Mouse (Mus musculus) neural tube, embryonic 13.5 days (tissue): ENCODE measurements around the gene Pitpnm2. TPM values are rescaled to one million over a fixed set of nuclear protein-coding genes. Genes with fewer than 3 reads are reported as not detected.
A peak's percentile ranks its signal among the peaks of the same experiment; 100 is the strongest.

Source experiments
- ATAC-seq: fragments of 200-750 bp; cut with Nextera tagmentation; 2 replicates; pipeline ENCODE4 v1.8.0; 2017; ENCODE audit warnings: low read depth, mild to moderate bottlenecking, moderate TSS enrichment, moderate library complexity
- H3K27ac ChIP-seq: fragments of 300-500 bp; sonication (generic); replicated peaks from 2 replicates; pipeline ENCODE4 v1.5.1; 2015; ENCODE audit warnings: moderate library complexity, mild to moderate bottlenecking, inconsistent platforms
- H3K27me3 ChIP-seq: fragments of 300-500 bp; sonication (generic); 2 replicates; pipeline ENCODE4 v1.6.1; 2015; ENCODE audit warnings: mild to moderate bottlenecking, inconsistent platforms
- H3K36me3 ChIP-seq: fragments of 300-500 bp; sonication (generic); 2 replicates; pipeline ENCODE4 v1.6.1; 2015; ENCODE audit warnings: mild to moderate bottlenecking, inconsistent platforms
- H3K4me1 ChIP-seq: fragments of 300-500 bp; sonication (generic); replicated peaks from 2 replicates; pipeline ENCODE4 v1.6.1; 2015; ENCODE audit warnings: inconsistent platforms
- H3K4me2 ChIP-seq: fragments of 300-500 bp; sonication (generic); 2 replicates; pipeline ENCODE4 v1.6.1; 2015; ENCODE audit warnings: inconsistent platforms, mild to moderate bottlenecking, moderate library complexity
- H3K4me3 ChIP-seq: fragments of 300-500 bp; sonication (generic); 2 replicates; pipeline ENCODE4 v1.5.1; 2015; ENCODE audit warnings: mild to moderate bottlenecking, inconsistent platforms
- H3K9ac ChIP-seq: fragments of 300-500 bp; sonication (generic); 2 replicates; pipeline ENCODE4 v1.6.1; 2015; ENCODE audit warnings: moderate library complexity, mild to moderate bottlenecking, inconsistent platforms
- H3K9me3 ChIP-seq: fragments of 300-500 bp; sonication (generic); 2 replicates; pipeline ENCODE4 v1.6.1; 2016; ENCODE audit warnings: inconsistent platforms
- WGBS: fragments of 180-500 bp; shearing (Covaris S2); methylation state at CpG from one replicate; pipeline ENCODE4 v1.1.7; 2015; 5-methylcytosine and 5-hydroxymethylcytosine counted together
- polyA plus RNA-seq: library from polyadenylated mRNA; unstranded; fragments of >200 nt; fragmentation: Nextera tagmentation; extraction: Ambion mirVana; gene quantifications from 2 replicates; pipeline ENCODE4 v1.2.1, GENCODE M21; 2015

Pitpnm2 gene
- polyA plus RNA-seq, 1 experiment from 2014 or later, result 7.9 TPM

DNA sequence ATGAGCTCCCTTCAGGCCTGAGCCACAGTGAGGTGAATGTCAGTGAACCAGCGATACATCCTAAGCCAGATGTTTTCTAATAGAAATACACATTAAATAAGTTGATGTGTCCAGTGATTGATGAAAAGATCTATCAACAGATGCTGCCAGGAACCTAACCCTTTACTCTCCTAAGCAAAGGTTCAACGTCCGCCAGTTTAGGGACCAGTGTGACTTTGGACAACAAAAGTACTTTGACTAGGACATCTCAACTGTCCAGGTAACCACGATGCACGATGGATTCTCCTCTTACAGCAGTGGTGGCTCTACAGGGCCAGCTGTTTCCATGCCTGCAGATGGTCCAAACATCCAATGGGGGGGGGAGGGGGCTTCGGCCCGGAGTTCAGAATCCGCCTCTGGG, 5.1 kb downstream of the Pitpnm2 start:
- H3K9ac ChIP-seq, result no peak overlapping the region
- H3K4me3 ChIP-seq, result no peak overlapping the region
- no peak overlapping the region for H3K27ac ChIP-seq
- no peak for ATAC-seq
- H3K9me3 ChIP-seq, result no peaks in the 10 kb centered on the region
- H3K36me3 ChIP-seq, result 0 out of 2 replicates have a peak, but pooled peaks cover 11% of the 10 kb centered on the region
- peaks cover 51% of the 10 kb centered on the region for H3K4me1 ChIP-seq
- no peak overlapping the region for H3K4me2 ChIP-seq
- no peaks in the 10 kb centered on the region for H3K27me3 ChIP-seq
- WGBS, result 93% methylated on average over 8 of the region's 8 CpGs

DNA sequence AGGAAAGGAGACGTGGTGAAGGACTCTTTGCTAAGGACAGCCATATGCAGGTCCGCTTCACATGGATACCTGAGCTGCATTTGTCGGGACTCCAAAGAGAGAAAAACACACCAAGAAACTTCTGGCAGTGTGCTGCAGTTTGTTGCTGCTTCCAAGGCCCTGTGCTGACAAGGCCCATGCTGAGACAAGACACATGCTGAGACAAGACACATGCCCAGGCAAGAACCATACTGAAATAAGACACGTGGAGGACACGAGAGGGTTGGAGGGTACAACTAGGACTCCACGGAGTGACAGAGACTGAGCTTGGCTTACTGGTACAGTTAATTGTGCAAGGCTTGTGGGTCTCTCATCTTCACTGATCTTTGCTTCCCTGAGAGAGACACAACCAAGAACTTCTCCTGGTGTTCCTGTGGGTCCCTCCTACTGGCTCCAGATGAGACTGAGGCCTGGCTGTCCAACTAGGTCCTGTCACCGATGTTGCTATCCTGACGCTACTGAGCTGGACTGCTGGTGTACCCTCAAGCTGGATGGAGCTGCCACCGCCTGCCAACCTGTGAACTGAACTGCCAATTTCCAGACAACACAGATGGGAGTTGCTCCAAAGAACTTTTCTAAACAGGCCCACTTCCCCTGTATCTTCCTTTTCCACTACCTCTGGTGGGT, 6.2 kb downstream of the Pitpnm2 start:
- Histone ChIP-seq H3K4me1 (peaks cover 44% of the 10 kb centered on the region), H3K4me3 (no peak overlapping the region), H3K36me3 (0 out of 2 replicates have a peak, but pooled peaks cover 11% of the 10 kb centered on the region), H3K27me3 (no peaks in the 10 kb centered on the region), H3K9ac (no peak overlapping the region), H3K27ac (no peak overlapping the region), H3K4me2 (no peak overlapping the region), H3K9me3 (no peaks in the 10 kb centered on the region)
- 94% methylated on average over 9 of the region's 9 CpGs for WGBS
- ATAC-seq, result no peak

DNA sequence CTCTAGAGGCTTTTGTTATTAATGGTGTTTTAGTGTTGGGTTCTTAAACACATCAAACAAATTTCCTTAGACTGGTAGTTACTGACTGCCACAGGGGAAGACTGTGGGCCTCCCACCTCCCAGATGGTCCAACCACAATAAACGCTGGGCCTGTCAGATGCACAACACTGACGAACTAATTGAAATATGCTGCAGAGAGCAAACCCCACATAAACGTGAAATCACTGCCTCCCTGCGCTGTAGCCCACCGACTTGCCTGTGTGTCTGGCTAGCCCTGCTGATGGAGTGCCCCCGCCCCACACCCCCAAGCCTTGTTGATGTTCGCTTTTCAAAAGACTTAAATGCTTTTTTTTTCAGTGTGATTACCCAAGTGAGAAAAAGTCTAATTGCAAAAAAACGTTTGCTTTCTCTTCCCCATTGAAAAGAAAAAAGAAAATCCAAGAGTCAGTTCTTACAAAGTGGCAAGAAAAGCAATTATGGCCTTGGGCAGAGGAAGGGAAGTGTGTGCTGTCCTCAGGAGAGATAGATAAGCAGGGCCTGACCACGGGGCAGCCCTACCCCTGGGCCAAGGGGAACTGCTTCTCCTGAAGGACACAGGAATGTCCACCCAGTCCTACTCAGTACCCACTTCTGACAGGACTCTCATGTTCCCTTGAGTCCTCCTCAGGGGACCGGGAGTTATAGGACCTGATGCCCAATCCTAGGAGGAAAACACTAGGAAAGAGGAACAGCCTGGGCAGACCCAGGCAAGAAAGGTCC, 7.7 kb downstream of the Pitpnm2 start:
- H3K4me1 ChIP-seq, result peaks cover 29% of the 10 kb centered on the region
- ATAC-seq, result peak; percentile 53; the same call in 1 of the 2 replicates
- H3K9ac ChIP-seq, result peak overlapping the region; percentile 47
- H3K27ac ChIP-seq, result peak overlapping the region; percentile 83
- H3K9me3 ChIP-seq, result no peaks in the 10 kb centered on the region
- peak overlapping the region; percentile 35 for H3K4me2 ChIP-seq
- no peaks in the 10 kb centered on the region for H3K27me3 ChIP-seq
- 0 out of 2 replicates have a peak, but pooled peaks cover 11% of the 10 kb centered on the region for H3K36me3 ChIP-seq
- H3K4me3 ChIP-seq, result no peak overlapping the region
- 30% methylated on average over 10 of the region's 10 CpGs for WGBS

DNA sequence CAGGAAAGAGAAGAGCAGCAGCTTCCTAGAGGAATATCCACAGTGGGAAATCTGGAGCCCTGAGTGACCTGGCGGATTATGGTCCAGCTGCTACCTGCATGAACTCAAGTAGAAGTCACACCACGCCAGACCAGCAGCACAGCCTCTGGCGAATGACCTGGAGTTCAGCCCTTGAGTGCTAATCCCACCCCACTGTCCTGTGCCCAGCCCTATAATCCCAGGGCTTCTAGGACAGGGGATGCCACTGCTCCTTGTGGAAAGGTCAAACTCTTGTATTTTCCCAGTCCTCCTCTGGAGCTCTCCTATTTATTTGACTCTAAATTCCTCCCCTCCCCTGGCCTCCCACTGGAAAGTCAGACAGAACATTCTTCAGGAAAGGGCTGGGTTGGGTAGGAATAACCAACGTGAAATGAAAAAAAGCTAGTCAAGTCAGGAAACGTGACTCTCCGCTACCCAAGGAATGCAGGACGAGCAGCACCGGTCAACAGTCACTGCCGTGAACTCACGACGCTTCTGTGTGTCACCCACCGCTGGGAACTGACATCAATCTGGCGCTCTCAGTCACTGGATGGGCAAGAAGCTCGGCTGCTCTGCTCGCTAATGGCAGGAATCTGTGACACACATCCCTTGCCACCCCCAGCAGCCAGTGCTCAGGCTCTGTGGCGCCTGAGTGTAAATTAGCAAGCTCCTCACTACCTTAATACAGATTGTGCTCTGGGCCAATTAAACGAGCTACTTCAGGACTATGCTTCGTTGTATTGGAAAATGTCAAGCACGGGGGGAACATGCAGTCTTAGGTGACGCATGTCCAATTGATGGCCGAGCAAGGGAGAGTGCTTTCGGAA, 8.5 kb downstream of the Pitpnm2 start:
- Histone ChIP-seq H3K36me3 (0 out of 2 replicates have a peak, but pooled peaks cover 11% of the 10 kb centered on the region), H3K4me1 (peaks cover 29% of the 10 kb centered on the region), H3K27me3 (no peaks in the 10 kb centered on the region), H3K27ac (peak overlapping the region; percentile 83), H3K4me3 (no peak overlapping the region), H3K9me3 (no peaks in the 10 kb centered on the region), H3K9ac (peak overlapping the region; percentile 47), H3K4me2 (peak overlapping the region; percentile 35)
- whole genome bisulfite sequencing, result 25% methylated on average over 22 of the region's 22 CpGs
- ATAC-seq, result peak; percentile 81; the same call in 1 of the 2 replicates

DNA sequence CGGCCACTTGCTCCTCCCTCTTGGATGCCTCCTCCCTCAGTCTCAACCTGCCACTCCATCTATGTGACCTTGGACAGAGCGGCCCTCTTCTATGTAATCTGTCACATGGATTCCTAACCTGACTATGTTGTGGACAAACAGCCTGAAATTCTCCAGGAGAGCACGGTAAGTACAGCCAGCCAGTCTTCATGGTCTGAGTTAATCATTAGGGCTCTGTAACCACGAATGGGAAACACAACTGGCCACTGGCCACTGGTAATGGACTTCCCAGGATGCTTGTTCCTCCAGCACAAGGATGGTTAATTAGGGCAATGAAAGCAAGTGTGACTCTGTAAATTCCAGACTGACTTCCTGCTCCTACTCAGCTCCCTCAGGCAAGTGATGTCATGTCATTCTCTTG, 13.4 kb downstream of the Pitpnm2 start:
- no peaks in the 10 kb centered on the region for H3K36me3 ChIP-seq
- no peaks in the 10 kb centered on the region for H3K27me3 ChIP-seq
- 67% methylated on average over 4 of the region's 4 CpGs for WGBS
- peaks cover 36% of the 10 kb centered on the region for H3K4me1 ChIP-seq
- no peak overlapping the region for H3K27ac ChIP-seq
- H3K9ac ChIP-seq, result no peak overlapping the region
- no peak for ATAC-seq
- H3K4me2 ChIP-seq, result no peak overlapping the region
- H3K9me3 ChIP-seq, result no peaks in the 10 kb centered on the region
- H3K4me3 ChIP-seq, result no peak overlapping the region

DNA sequence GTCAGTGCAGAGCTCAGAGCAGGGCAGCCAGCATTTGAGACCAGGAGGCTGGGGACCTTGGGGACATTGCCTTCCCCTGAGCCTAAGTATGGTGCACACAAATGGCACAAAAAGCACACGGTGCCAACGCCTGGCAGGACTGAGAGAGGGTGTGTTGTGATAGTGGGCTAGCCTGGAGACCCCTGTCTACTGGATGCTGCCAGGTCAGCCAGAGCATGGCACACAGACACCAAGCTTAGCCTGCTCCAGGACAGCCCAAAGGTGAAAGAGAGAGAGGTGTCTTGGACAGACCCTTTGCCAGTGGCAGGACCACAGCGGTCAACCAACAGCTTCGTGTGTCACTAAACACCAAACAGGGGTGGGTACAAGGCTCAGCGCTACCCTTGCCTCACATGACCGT, 14.8 kb downstream of the Pitpnm2 start:
- WGBS, result 85% methylated on average over 6 of the region's 6 CpGs
- H3K9ac ChIP-seq, result no peak overlapping the region
- H3K9me3 ChIP-seq, result no peaks in the 10 kb centered on the region
- H3K4me2 ChIP-seq, result no peak overlapping the region
- no peak overlapping the region for H3K27ac ChIP-seq
- H3K4me1 ChIP-seq, result peaks cover 37% of the 10 kb centered on the region
- H3K36me3 ChIP-seq, result no peaks in the 10 kb centered on the region
- no peaks in the 10 kb centered on the region for H3K27me3 ChIP-seq
- ATAC-seq, result no peak
- H3K4me3 ChIP-seq, result no peak overlapping the region

DNA sequence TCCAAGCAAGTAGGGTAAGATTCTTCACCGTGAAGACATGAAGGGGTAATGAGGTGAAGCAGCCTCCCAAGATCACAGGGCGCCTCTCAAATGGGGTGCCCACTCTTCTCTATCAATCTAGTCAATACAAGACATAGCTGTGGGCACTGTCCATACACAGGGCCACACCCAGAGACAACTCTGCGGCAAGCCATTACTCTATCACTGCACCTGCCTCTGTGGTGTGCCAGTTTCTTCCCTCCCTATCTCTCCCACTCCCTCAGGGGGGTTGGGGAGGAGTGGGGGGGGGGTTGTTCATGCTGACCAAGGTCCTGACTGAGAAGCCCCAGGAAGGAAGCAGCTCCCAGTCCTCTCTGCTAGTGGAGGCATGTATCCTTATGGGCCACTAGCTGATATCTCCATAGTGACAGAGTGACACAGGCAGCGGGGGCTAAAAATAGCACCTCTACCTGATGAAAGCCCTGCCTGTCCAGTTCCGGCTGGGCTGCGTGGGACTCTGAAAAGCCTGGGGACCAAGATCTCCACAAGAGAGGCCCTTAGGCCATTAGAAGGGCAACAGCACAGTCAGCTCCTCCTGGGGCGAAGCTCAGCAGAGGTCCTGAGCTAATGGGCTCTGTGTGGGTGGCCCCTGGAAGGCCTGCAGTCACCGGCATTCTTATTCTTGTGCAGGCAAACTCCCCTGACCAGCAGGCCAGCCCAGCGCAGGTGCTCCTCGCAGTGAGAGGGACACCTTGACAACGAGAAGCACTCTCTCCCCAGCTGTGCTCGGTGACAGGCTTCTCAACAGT, 15.5 kb downstream of the Pitpnm2 start:
- H3K9me3 ChIP-seq, result no peaks in the 10 kb centered on the region
- H3K27ac ChIP-seq, result no peak overlapping the region
- WGBS, result 66% methylated on average over 12 of the region's 12 CpGs
- no peak for ATAC-seq
- no peaks in the 10 kb centered on the region for H3K36me3 ChIP-seq
- H3K4me2 ChIP-seq, result no peak overlapping the region
- H3K4me1 ChIP-seq, result peaks cover 37% of the 10 kb centered on the region
- no peak overlapping the region for H3K4me3 ChIP-seq
- H3K27me3 ChIP-seq, result no peaks in the 10 kb centered on the region
- H3K9ac ChIP-seq, result 0 out of 2 replicates have a peak overlapping the region, but pooled peaks have one; percentile 12

DNA sequence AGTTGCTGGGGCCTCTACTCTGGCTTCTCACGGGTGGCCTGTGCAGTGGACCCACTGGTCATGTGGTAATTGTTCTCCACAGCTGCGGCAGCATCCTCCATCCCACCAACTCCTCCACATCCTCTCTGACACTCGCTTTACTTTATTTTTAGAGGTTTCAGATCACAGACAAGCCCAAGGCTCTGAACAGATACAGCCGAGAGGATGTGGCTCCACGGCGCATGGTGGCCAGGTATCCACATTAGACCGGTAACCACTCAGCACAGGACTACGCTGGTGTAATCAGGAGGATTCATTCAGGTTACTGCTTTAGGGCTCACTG, 16.5 kb downstream of the Pitpnm2 start:
- no peak overlapping the region for H3K4me3 ChIP-seq
- H3K27me3 ChIP-seq, result no peaks in the 10 kb centered on the region
- H3K9ac ChIP-seq, result no peak overlapping the region
- H3K4me1 ChIP-seq, result peaks cover 37% of the 10 kb centered on the region
- no peak overlapping the region for H3K4me2 ChIP-seq
- WGBS, result 84% methylated on average over 8 of the region's 8 CpGs
- no peaks in the 10 kb centered on the region for H3K9me3 ChIP-seq
- H3K27ac ChIP-seq, result no peak overlapping the region
- no peak for ATAC-seq
- H3K36me3 ChIP-seq, result no peaks in the 10 kb centered on the region

DNA sequence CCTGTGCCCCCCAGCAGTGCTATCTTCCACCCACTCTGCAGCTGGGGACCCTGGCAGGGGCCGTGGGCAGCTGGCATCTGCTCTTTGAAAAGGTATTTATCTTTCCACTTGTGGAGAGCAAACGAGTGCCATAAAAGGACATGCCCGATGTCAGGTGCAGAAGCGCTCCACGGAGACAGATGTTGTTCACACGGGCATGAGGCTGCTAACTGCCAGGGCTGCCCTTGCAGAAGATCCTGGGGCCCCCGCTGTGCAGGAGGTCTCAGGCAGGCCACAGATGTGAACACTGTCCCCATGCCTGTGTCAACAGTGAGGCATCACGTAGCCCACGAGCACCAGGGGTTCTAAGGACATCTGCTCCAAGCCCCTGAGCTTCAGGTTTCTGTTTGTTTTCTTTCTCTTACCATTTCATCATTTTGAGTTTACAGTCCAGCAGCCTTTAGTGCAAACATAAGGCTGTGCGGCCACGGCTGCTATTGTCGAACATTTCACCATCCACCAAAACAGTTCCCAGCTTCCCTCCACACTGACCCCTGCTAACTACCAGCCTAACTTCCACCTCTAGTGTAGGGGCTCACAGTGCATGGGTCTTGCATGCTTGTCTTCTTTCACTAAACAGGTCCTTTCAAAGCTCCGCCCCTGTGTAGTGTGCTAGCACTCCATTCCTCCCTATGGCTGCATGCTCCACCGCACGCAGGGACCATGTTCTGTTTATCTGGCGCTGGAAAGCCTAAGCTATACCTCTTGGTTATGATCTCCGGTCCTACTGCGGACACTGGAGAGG, 17.0 kb downstream of the Pitpnm2 start:
- Histone ChIP-seq H3K4me2 (no peak overlapping the region), H3K4me3 (no peak overlapping the region), H3K9me3 (no peaks in the 10 kb centered on the region), H3K36me3 (no peaks in the 10 kb centered on the region), H3K4me1 (peaks cover 37% of the 10 kb centered on the region), H3K27me3 (no peaks in the 10 kb centered on the region), H3K9ac (0 out of 2 replicates have a peak overlapping the region, but pooled peaks have one; percentile 31), H3K27ac (no peak overlapping the region; the same call in 1 of the 2 replicates)
- no peak for ATAC-seq
- 57% methylated on average over 18 of the region's 18 CpGs for WGBS

DNA sequence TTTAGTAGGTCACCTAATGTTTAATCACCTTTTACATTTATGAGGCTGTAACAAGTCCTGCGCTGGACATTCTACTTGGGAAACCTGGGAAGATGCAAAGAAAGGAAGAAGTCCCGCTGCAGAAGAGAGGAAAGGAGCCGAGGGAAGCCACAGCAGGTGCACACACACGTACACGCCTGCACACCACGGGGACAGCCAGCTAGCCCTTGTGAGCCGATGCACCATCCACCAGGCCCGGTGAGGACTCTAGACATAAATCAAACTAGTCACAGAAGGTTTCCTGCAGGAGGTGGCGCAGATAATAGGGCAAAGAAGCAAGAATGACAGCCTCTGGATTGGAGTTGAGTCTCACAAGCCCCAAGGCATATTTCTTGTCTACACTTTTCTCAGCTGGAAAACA, 19.1 kb downstream of the Pitpnm2 start:
- H3K4me1 ChIP-seq, result peaks cover 44% of the 10 kb centered on the region
- no peaks in the 10 kb centered on the region for H3K9me3 ChIP-seq
- no peak overlapping the region for H3K4me3 ChIP-seq
- WGBS, result 44% methylated on average over 9 of the region's 9 CpGs
- no peak for ATAC-seq
- no peak overlapping the region for H3K9ac ChIP-seq
- no peaks in the 10 kb centered on the region for H3K36me3 ChIP-seq
- H3K4me2 ChIP-seq, result no peak overlapping the region
- no peak overlapping the region; the same call in 1 of the 2 replicates for H3K27ac ChIP-seq
- no peaks in the 10 kb centered on the region for H3K27me3 ChIP-seq

DNA sequence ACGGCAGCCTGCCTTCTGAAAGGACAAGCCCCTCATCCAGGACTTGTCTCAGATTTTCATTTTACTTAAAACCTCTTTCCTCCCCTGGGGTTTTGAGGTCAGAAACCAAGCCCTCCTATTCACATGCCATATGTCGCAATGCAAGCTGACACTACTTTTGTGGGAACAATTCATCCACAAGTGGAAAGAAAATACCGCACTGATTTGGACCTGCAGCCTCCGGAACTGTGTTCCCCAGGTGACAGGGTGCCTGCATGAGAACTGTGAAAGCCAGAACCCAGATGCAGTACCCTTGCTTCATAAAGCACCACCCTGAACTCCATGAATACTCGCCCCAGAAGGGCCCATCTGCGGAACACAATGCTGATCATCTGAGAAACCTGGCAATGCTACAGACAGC, 22.4 kb downstream of the Pitpnm2 start:
- H3K27ac ChIP-seq, result no peak overlapping the region
- no peak for ATAC-seq
- H3K4me2 ChIP-seq, result no peak overlapping the region
- no peaks in the 10 kb centered on the region for H3K9me3 ChIP-seq
- no peaks in the 10 kb centered on the region for H3K36me3 ChIP-seq
- WGBS, result 55% methylated on average over 6 of the region's 6 CpGs
- H3K9ac ChIP-seq, result no peak overlapping the region
- peaks cover 30% of the 10 kb centered on the region for H3K4me1 ChIP-seq
- H3K4me3 ChIP-seq, result no peak overlapping the region
- H3K27me3 ChIP-seq, result no peaks in the 10 kb centered on the region
